Mouse (Mus musculus) liver, postnatal 0 days (tissue): ENCODE results near the gene Zc3h12c.

ENCODE experiments used
- CTCF ChIP-seq: sonication (generic); IDR thresholded peaks from 2 replicates; pipeline ENCODE4 v1.5.1; 2016; ENCODE audit warnings: antibody characterized with exemption, low read depth
- EP300 ChIP-seq: IDR thresholded peaks from 2 replicates; pipeline ENCODE4 v1.6.1; 2016; ENCODE audit warnings: antibody characterized with exemption, low read depth, mild to moderate bottlenecking

- TF ChIP-seq CTCF (no peak), EP300 (no peak)
These were observed 2.7 kb downstream of the Zc3h12c start for GRCm38 (mm10) chr9:52165706-52166090.
